ENCODE assay signal across 15 mouse cellular contexts in the genomic region with DNA sequence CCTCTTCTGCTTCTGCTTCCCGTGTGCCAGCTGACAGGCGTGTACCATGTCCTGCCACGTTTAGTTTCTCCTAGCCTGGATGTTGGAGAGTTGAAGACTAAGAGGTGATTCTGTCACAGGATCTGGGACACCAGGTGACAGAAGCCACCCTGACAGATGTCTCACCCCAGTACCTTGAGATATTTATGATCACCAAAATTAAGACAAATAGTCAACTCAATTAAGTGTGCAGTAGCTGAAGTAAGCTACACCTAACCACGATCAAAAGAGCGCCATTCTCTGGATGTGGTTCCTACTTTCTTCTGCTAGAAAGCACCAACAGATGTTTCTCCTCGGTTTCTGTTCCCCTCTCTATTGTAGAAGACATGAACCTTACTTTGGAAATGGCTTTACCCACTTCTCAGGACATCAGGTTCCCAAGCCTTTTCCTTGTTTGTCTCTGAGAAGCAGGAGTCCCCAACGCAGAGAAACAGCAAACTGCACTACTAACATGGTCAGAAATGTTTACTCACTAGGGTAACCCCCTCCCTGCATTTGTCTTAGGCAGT.
"Had no signal": no experiment of that assay in that cellular context is flagged by ENCODE, and none has a peak within 500 bp of the region (broad histone marks: within the 10 kb centered on the region; RNA-seq: fewer than 3 reads in every experiment).

No protein-coding gene starts in this region.

- H3K27ac ChIP-seq: left cerebral cortex, adult 2 months; limb, embryonic 12.5 days; liver, embryonic 13.5 days; lung, embryonic 15.5 days; macrophage; midbrain, embryonic 12.5 days had no signal

- H3K4me3 ChIP-seq: left cerebral cortex, adult 2 months; limb, embryonic 12.5 days; liver, embryonic 13.5 days; lung, embryonic 15.5 days; midbrain, embryonic 12.5 days had no signal

- H3K36me3 ChIP-seq: limb, embryonic 12.5 days; liver, embryonic 13.5 days; midbrain, embryonic 12.5 days had no signal

- ATAC-seq: intestine, embryonic 16.5 days; midbrain, embryonic 16.5 days had no signal

- H3K9me3 ChIP-seq: limb, embryonic 12.5 days; liver, embryonic 13.5 days; lung, embryonic 15.5 days; midbrain, embryonic 12.5 days had no signal

- H3K4me2 ChIP-seq: limb, embryonic 12.5 days; liver, embryonic 13.5 days; lung, embryonic 15.5 days; midbrain, embryonic 12.5 days had no signal

- H3K27me3 ChIP-seq: limb, embryonic 12.5 days; liver, embryonic 13.5 days; lung, embryonic 15.5 days; midbrain, embryonic 12.5 days had no signal

- H3K9ac ChIP-seq: limb, embryonic 12.5 days; liver, embryonic 13.5 days; liver, postnatal 0 days; lung, embryonic 15.5 days; midbrain, embryonic 12.5 days had no signal

- DNase-seq: kidney, adult 2 months; kidney, postnatal 25 days; liver; liver, embryonic 13.5 days; liver, postnatal 0 days; lung, postnatal 14 days; right cerebral cortex, postnatal 14 days; thymus, postnatal 4 days had no signal

- H3K4me1 ChIP-seq: limb, embryonic 12.5 days; lung, embryonic 15.5 days; midbrain, embryonic 12.5 days had no signal
